Mouse (Mus musculus): Measurements from ENCODE around the gene Pfkfb4. TPM values are rescaled to one million over a fixed set of nuclear protein-coding genes. Genes with fewer than 3 reads are reported as not detected.

Gene Pfkfb4
- total and polyA plus RNA-seq, 3 experiments = 4.1 to 9.3 (median 7.1) TPM

GRCm38 (mm10) chr9:109080516-109080915, 88.9 kb downstream of the Pfkfb4 start:
- ATAC-seq (ENCODE audit: extremely low read depth, insufficient number of reproducible peaks, low FRiP score, poor library complexity, severe bottlenecking) = no peak
- Histone ChIP-seq H3K4me3 (ENCODE audit: low read depth, low read length) (no peak overlapping the region; the same call in 1 of the 2 replicates), H3K4me1 (ENCODE audit: insufficient read depth, low read depth, low read length) (peaks cover 42% of the 10 kb centered on the region), H3K36me3 (replicated peaks) (peaks cover 55% of the 10 kb centered on the region), H3K27me3 (ENCODE audit: insufficient read depth, low read length) (no peaks in the 10 kb centered on the region), H3K9me3 (replicated peaks) (no peaks in the 10 kb centered on the region)
- no peak for DNase-seq (ENCODE audit: low spot score)
- TF ChIP-seq GATA2 (IDR thresholded peaks at IDR 0.05; ENCODE audit: borderline replicate concordance, low read depth, low read length) (no peak), CTCF (IDR thresholded peaks at IDR 0.05; ENCODE audit: low read depth, low read length) (no peak), TAL1 (conservative IDR thresholded peaks at IDR 0.05; ENCODE audit: low read depth, low read length) (no peak), GATA1 (IDR thresholded peaks at IDR 0.05; ENCODE audit: borderline replicate concordance, low read length) (no peak)

- TF ChIP-seq TAL1 (conservative IDR thresholded peaks at IDR 0.05; ENCODE audit: low read depth, low read length) = no peak
- TF ChIP-seq GATA2 (IDR thresholded peaks at IDR 0.05; ENCODE audit: borderline replicate concordance, low read depth, low read length) = no peak
- no peak for TF ChIP-seq POLR2AphosphoS5 (IDR thresholded peaks at IDR 0.05; ENCODE audit: insufficient replicate concordance, low read depth, low read length)
- TF ChIP-seq GATA1 (IDR thresholded peaks at IDR 0.05; ENCODE audit: borderline replicate concordance, low read length) = no peak
- TF ChIP-seq CTCF (IDR thresholded peaks at IDR 0.05; ENCODE audit: low read depth, low read length) = no peak
- H3K9me3 ChIP-seq (replicated peaks) = no peaks in the 10 kb centered on the region
- peaks cover 36% of the 10 kb centered on the region for H3K4me1 ChIP-seq (ENCODE audit: insufficient read depth, low read depth, low read length)
- DNase-seq (ENCODE audit: low spot score) (no peak), ATAC-seq (ENCODE audit: extremely low read depth, insufficient number of reproducible peaks, low FRiP score, poor library complexity, severe bottlenecking) (no peak)
- peaks cover 52% of the 10 kb centered on the region for H3K36me3 ChIP-seq (replicated peaks)
- H3K27me3 ChIP-seq (ENCODE audit: insufficient read depth, low read length) = no peaks in the 10 kb centered on the region
- peak overlapping the region; percentile 85 for H3K4me3 ChIP-seq (ENCODE audit: low read depth, low read length)
Measured at GRCm38 (mm10) chr9:109081749-109082123, 90.2 kb downstream of the Pfkfb4 start.

Other genes starting within 250 kb of the Pfkfb4 start
- 39.0 and 43.0 TPM in 2 replicates for gene Ip6k2, start 208.0 kb upstream of the Pfkfb4 start, total RNA-seq (2014; fragmentation: Nextera tagmentation)
- 35.7 and 43.8 TPM in 2 replicates for gene Ip6k2, start 208.0 kb upstream of the Pfkfb4 start, total RNA-seq (2017)
- 29.4 and 33.6 TPM in 2 replicates for gene Ip6k2, start 208.0 kb upstream of the Pfkfb4 start, polyA plus RNA-seq (2012)
- gene Nckipsd, start 183.4 kb upstream of the Pfkfb4 start, total RNA-seq (2014; fragmentation: Nextera tagmentation) = 4.7 and 6.3 TPM in 2 replicates
- 4.1 and 5.2 TPM in 2 replicates for gene Nckipsd, start 183.4 kb upstream of the Pfkfb4 start, total RNA-seq (2017)
- 5.6 and 8.3 TPM in 2 replicates for gene Nckipsd, start 183.4 kb upstream of the Pfkfb4 start, polyA plus RNA-seq (2012)
- gene Celsr3, start 165.5 kb upstream of the Pfkfb4 start, total RNA-seq (2014; fragmentation: Nextera tagmentation) = not detected in 2 replicates
- gene Celsr3, start 165.5 kb upstream of the Pfkfb4 start, total RNA-seq (2017) = 0.11 and 0.12 TPM in 2 replicates
- 0.01 TPM in 1 of 2 replicates, not detected in the other for gene Celsr3, start 165.5 kb upstream of the Pfkfb4 start, polyA plus RNA-seq (2012)
- 1.0 and 3.6 TPM in 2 replicates for gene Slc26a6, start 138.5 kb upstream of the Pfkfb4 start, total RNA-seq (2014; fragmentation: Nextera tagmentation)
- gene Slc26a6, start 138.5 kb upstream of the Pfkfb4 start, total RNA-seq (2017) = 2.3 and 3.1 TPM in 2 replicates
- 2.4 and 3.5 TPM in 2 replicates for gene Slc26a6, start 138.5 kb upstream of the Pfkfb4 start, polyA plus RNA-seq (2012)
- not detected in 2 replicates for gene Tmem89, start 77.2 kb upstream of the Pfkfb4 start, total RNA-seq (2014; fragmentation: Nextera tagmentation)
- not detected in 2 replicates for gene Tmem89, start 77.2 kb upstream of the Pfkfb4 start, total RNA-seq (2017)
- gene Tmem89, start 77.2 kb upstream of the Pfkfb4 start, polyA plus RNA-seq (2012) = not detected in 2 replicates
- 172 and 173 TPM in 2 replicates for gene Uqcrc1, start 55.1 kb upstream of the Pfkfb4 start, total RNA-seq (2014; fragmentation: Nextera tagmentation)
- gene Uqcrc1, start 55.1 kb upstream of the Pfkfb4 start, total RNA-seq (2017) = 186 and 188 TPM in 2 replicates
- gene Uqcrc1, start 55.1 kb upstream of the Pfkfb4 start, polyA plus RNA-seq (2012) = 448 and 452 TPM in 2 replicates
- 0.10 and 0.30 TPM in 2 replicates for gene Col7a1, start 38.2 kb upstream of the Pfkfb4 start, total RNA-seq (2014; fragmentation: Nextera tagmentation)
- gene Col7a1, start 38.2 kb upstream of the Pfkfb4 start, total RNA-seq (2017) = 1.1 and 3.0 TPM in 2 replicates
- gene Col7a1, start 38.2 kb upstream of the Pfkfb4 start, polyA plus RNA-seq (2012) = 0.15 and 0.28 TPM in 2 replicates
- gene Ucn2, start 5.8 kb upstream of the Pfkfb4 start, total RNA-seq (2014; fragmentation: Nextera tagmentation) = not detected in 2 replicates
- 0.17 and 0.38 TPM in 2 replicates for gene Ucn2, start 5.8 kb upstream of the Pfkfb4 start, total RNA-seq (2017)
- gene Ucn2, start 5.8 kb upstream of the Pfkfb4 start, polyA plus RNA-seq (2012) = not detected in 2 replicates
- gene Shisa5, start 46.8 kb downstream of the Pfkfb4 start, total RNA-seq (2014; fragmentation: Nextera tagmentation) = 17.1 and 24.2 TPM in 2 replicates
- gene Shisa5, start 46.8 kb downstream of the Pfkfb4 start, total RNA-seq (2017) = 50.0 and 50.6 TPM in 2 replicates
- 207 and 259 TPM in 2 replicates for gene Shisa5, start 46.8 kb downstream of the Pfkfb4 start, polyA plus RNA-seq (2012)
- 9.6 and 14.4 TPM in 2 replicates for gene Trex1, start 68.0 kb downstream of the Pfkfb4 start, total RNA-seq (2014; fragmentation: Nextera tagmentation)
- 12.2 and 19.6 TPM in 2 replicates for gene Trex1, start 68.0 kb downstream of the Pfkfb4 start, total RNA-seq (2017)
- gene Trex1, start 68.0 kb downstream of the Pfkfb4 start, polyA plus RNA-seq (2012) = 15.1 and 27.4 TPM in 2 replicates
- gene Atrip, start 82.3 kb downstream of the Pfkfb4 start, total RNA-seq (2014; fragmentation: Nextera tagmentation) = 16.4 and 17.9 TPM in 2 replicates
- gene Atrip, start 82.3 kb downstream of the Pfkfb4 start, total RNA-seq (2017) = 18.1 and 22.8 TPM in 2 replicates
- 8.5 and 9.2 TPM in 2 replicates for gene Atrip, start 82.3 kb downstream of the Pfkfb4 start, polyA plus RNA-seq (2012)
- gene Ccdc51, start 90.7 kb downstream of the Pfkfb4 start, total RNA-seq (2014; fragmentation: Nextera tagmentation) = 4.7 and 5.0 TPM in 2 replicates
- gene Ccdc51, start 90.7 kb downstream of the Pfkfb4 start, total RNA-seq (2017) = 16.0 and 16.8 TPM in 2 replicates
- 8.0 and 8.8 TPM in 2 replicates for gene Ccdc51, start 90.7 kb downstream of the Pfkfb4 start, polyA plus RNA-seq (2012)
- 133 and 230 TPM in 2 replicates for gene Tma7, start 90.8 kb downstream of the Pfkfb4 start, total RNA-seq (2014; fragmentation: Nextera tagmentation)
- gene Tma7, start 90.8 kb downstream of the Pfkfb4 start, total RNA-seq (2017) = 413 and 422 TPM in 2 replicates
- gene Tma7, start 90.8 kb downstream of the Pfkfb4 start, polyA plus RNA-seq (2012) = 429 and 438 TPM in 2 replicates
- gene Plxnb1, start 103.6 kb downstream of the Pfkfb4 start, total RNA-seq (2014; fragmentation: Nextera tagmentation) = not detected in 2 replicates
- gene Plxnb1, start 103.6 kb downstream of the Pfkfb4 start, total RNA-seq (2017) = 0.23 and 0.44 TPM in 2 replicates
- gene Plxnb1, start 103.6 kb downstream of the Pfkfb4 start, polyA plus RNA-seq (2012) = not detected in 2 replicates
- not detected in 2 replicates for gene Fbxw21, start 170.3 kb downstream of the Pfkfb4 start, total RNA-seq (2014; fragmentation: Nextera tagmentation)
- gene Fbxw21, start 170.3 kb downstream of the Pfkfb4 start, total RNA-seq (2017) = 0.11 TPM in 1 of 2 replicates, not detected in the other
- not detected in 2 replicates for gene Fbxw21, start 170.3 kb downstream of the Pfkfb4 start, polyA plus RNA-seq (2012)
- not detected in 2 replicates for gene Fbxw13, start 204.2 kb downstream of the Pfkfb4 start, total RNA-seq (2014; fragmentation: Nextera tagmentation)
- gene Fbxw13, start 204.2 kb downstream of the Pfkfb4 start, total RNA-seq (2017) = not detected in 2 replicates
- gene Fbxw13, start 204.2 kb downstream of the Pfkfb4 start, polyA plus RNA-seq (2012) = not detected in 2 replicates
- gene Fbxw20, start 243.0 kb downstream of the Pfkfb4 start, total RNA-seq (2014; fragmentation: Nextera tagmentation) = not detected in 2 replicates
- 0.06 TPM in 1 of 2 replicates, not detected in the other for gene Fbxw20, start 243.0 kb downstream of the Pfkfb4 start, total RNA-seq (2017)
- gene Fbxw20, start 243.0 kb downstream of the Pfkfb4 start, polyA plus RNA-seq (2012) = not detected in 2 replicates